In the genomic region with DNA sequence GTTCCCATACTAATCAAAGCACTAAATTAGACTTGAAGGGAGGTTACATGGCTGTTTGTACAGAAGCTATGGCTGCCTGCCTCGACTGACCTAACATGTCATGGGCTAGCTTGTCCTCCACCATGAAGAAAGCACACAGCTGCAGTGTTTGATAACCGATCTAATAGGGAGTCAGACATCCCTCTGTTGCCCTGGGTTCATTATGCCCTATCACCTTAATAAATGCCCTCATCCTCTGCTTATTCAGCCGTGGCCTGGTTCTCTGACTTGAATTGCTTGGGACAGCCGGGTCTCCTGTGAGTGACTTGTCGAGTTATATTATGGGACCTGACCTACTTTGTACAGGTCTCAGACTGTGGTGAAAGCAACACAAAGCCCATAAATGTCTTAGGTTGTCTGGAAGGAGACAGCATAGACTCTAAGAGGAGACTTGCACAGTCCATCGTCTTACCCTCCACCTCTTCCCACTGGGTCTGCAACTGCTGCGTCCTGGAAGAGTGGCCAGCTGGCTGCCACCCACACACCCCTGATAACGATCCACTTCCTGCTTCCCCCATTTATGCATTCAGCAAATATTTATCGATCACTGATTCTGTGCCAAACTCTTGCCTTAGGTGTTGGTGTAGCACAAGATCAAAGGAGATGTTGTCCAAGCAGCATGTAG, we compare ENCODE assay signal across 19 mouse cellular contexts.
DNase-seq lines count a peak whose midpoint lies in the region; ATAC-seq lines count a peak whose summit lies in the region.
"Had no signal": no experiment of that assay in that cellular context is flagged by ENCODE, and none has a peak within 500 bp of the region (broad histone marks: within the 10 kb centered on the region; RNA-seq: fewer than 3 reads in every experiment).

No protein-coding gene starts in this region.

- H3K4me1 ChIP-seq in heart, embryonic 10.5 days = peaks cover 9% of the 10 kb centered on the region
- peaks cover 4% of the 10 kb centered on the region; the same call in 1 of the 2 replicates for H3K4me1 ChIP-seq in kidney, embryonic 14.5 days (ENCODE audit: control insufficient read depth, insufficient read depth, low read length)

- no peaks in the 10 kb centered on the region for H3K9me3 ChIP-seq in heart, embryonic 10.5 days
- H3K9me3 ChIP-seq in kidney, embryonic 14.5 days (ENCODE audit: control insufficient read depth, low read length) = no peaks in the 10 kb centered on the region
- H3K9me3 ChIP-seq: embryonic facial prominence, embryonic 10.5 days; embryonic facial prominence, embryonic 12.5 days; forebrain, embryonic 13.5 days; forebrain, embryonic 15.5 days had no signal

- H3K27me3 ChIP-seq in heart, embryonic 10.5 days (ENCODE audit: insufficient read depth, poor library complexity, severe bottlenecking) = no peaks in the 10 kb centered on the region
- no peaks in the 10 kb centered on the region for H3K27me3 ChIP-seq in kidney, embryonic 14.5 days (ENCODE audit: control insufficient read depth, insufficient read depth, low read length)
- H3K27me3 ChIP-seq: embryonic facial prominence, embryonic 12.5 days; forebrain, embryonic 13.5 days; forebrain, embryonic 15.5 days had no signal

- no peak overlapping the region for H3K9ac ChIP-seq in kidney, embryonic 14.5 days (ENCODE audit: low read depth, low read length)
- H3K9ac ChIP-seq: embryonic facial prominence, embryonic 12.5 days; forebrain, embryonic 13.5 days; forebrain, embryonic 15.5 days had no signal

- DNase-seq in heart, embryonic 10.5 days (ENCODE audit: low spot score) = peak; percentile 57
- no peak for DNase-seq in heart, adult 18-20 months
- DNase-seq in kidney, adult 8-10 months = no peak
- DNase-seq in retina, embryonic 14.5 days (ENCODE audit: low spot score) = peak; percentile 57
- DNase-seq in retina, postnatal 1 day = peak; percentile 73
- DNase-seq in urinary bladder, postnatal 36 days (ENCODE audit: low spot score in 2 of 2) = no peak
- DNase-seq: adrenal gland, adult 2 months; adrenal gland, postnatal 10 days; adrenal gland, postnatal 25 days; cerebellum, adult 11-12 months; cerebellum, adult 2 months; cerebellum, adult 9-10 months; cerebellum, postnatal 10 days; cerebellum, postnatal 25 days had no signal

- 0 out of 2 replicates have a peak, but pooled peaks have one; percentile 55 for ATAC-seq in kidney, embryonic 14.5 days (ENCODE audit: low FRiP score, low TSS enrichment)
- ATAC-seq: forebrain, embryonic 13.5 days; forebrain, embryonic 15.5 days had no signal

- H3K4me2 ChIP-seq in kidney, embryonic 14.5 days (replicated peaks; ENCODE audit: low read depth, low read length) = no peak overlapping the region
- H3K4me2 ChIP-seq: embryonic facial prominence, embryonic 12.5 days; forebrain, embryonic 13.5 days; forebrain, embryonic 15.5 days had no signal

- H3K4me3 ChIP-seq in heart, embryonic 10.5 days = no peak overlapping the region
- H3K4me3 ChIP-seq in kidney, embryonic 14.5 days (ENCODE audit: low read length) = no peak overlapping the region
- H3K4me3 ChIP-seq: embryonic facial prominence, embryonic 10.5 days; embryonic facial prominence, embryonic 12.5 days; forebrain, embryonic 13.5 days; forebrain, embryonic 15.5 days had no signal

- H3K27ac ChIP-seq in heart, embryonic 10.5 days = no peak overlapping the region
- H3K27ac ChIP-seq in kidney, embryonic 14.5 days (ENCODE audit: low read depth, low read length) = no peak overlapping the region
- H3K27ac ChIP-seq: embryonic facial prominence, embryonic 10.5 days; embryonic facial prominence, embryonic 12.5 days; forebrain, embryonic 13.5 days; forebrain, embryonic 15.5 days had no signal

- no peaks in the 10 kb centered on the region for H3K36me3 ChIP-seq in heart, embryonic 10.5 days
- no peaks in the 10 kb centered on the region for H3K36me3 ChIP-seq in kidney, embryonic 14.5 days (ENCODE audit: control insufficient read depth, insufficient read depth, low read length)
- H3K36me3 ChIP-seq: embryonic facial prominence, embryonic 10.5 days; embryonic facial prominence, embryonic 12.5 days; forebrain, embryonic 15.5 days had no signal

- WGBS in heart, embryonic 10.5 days = 81% methylated on average over 9 of the region's 9 CpGs
- 36% methylated on average over 9 of the region's 9 CpGs for WGBS in kidney, embryonic 14.5 days

Comparison
In these comparisons a context has a peak if more than half of its experiments do, and no peak if none do; other contexts are left out.
1. DNase-seq: peak in heart, embryonic 10.5 days (single experiment), retina, embryonic 14.5 days (single experiment) and retina, postnatal 1 day (single experiment); none in heart, adult 18-20 months (0 of 2), kidney, adult 8-10 months (0 of 2) and urinary bladder, postnatal 36 days (0 of 2).